In the genomic region with DNA sequence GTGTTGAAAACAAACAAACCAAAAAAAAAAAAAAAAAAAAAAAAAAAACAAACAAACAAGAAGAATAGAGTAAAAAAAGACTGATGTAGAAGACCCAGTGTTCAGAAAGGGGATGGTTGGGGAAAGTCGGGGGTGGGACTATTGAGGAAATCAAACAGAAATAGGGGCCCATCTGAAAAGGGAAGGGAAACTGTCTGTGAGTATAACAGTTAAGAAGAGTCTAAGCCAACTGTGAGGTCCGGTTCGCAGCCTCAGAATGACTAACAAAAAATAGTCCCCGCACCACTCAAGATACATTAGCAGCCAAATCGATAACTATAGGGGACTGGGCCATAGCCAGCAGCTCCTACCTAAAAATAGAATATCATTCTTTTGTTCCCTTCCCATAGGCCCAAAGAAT, we compare ENCODE assay signal across 27 mouse cellular contexts. TPM values are rescaled to one million over a fixed set of nuclear protein-coding genes. Genes with fewer than 3 reads are reported as not detected.
"Had no signal": no experiment of that assay in that cellular context is flagged by ENCODE, and none has a peak within 500 bp of the region (broad histone marks: within the 10 kb centered on the region; RNA-seq: fewer than 3 reads in every experiment).

No protein-coding gene starts in this region.

- H3K4me3 ChIP-seq: gastrocnemius, adult 2 months; heart, embryonic 10.5 days; heart, embryonic 12.5 days; hindbrain, embryonic 10.5 days; hindbrain, embryonic 12.5 days; kidney, embryonic 15.5 days; layer of hippocampus, adult 2 months; left cerebral cortex, adult 2 months; limb, embryonic 10.5 days; limb, embryonic 12.5 days had no signal

- H3K4me2 ChIP-seq: heart, embryonic 12.5 days; hindbrain, embryonic 12.5 days; hindbrain, embryonic 14.5 days; kidney, embryonic 15.5 days; limb, embryonic 12.5 days had no signal

- DNase-seq: gastrocnemius, adult 2 months; gastrocnemius, postnatal 14 days; gastrocnemius, postnatal 36 days; heart, adult 18-20 months; heart, postnatal 10 days; heart, postnatal 4 days; kidney, adult 11 months; kidney, adult 2 months; kidney, adult 9 months; kidney, postnatal 14 days; kidney, postnatal 4 days; liver had no signal

- H3K9me3 ChIP-seq: heart, embryonic 10.5 days; heart, embryonic 12.5 days; hindbrain, embryonic 10.5 days; hindbrain, embryonic 12.5 days; kidney, embryonic 15.5 days; limb, embryonic 10.5 days; limb, embryonic 12.5 days had no signal

- H3K4me1 ChIP-seq: heart, embryonic 10.5 days; heart, embryonic 12.5 days; hindbrain, embryonic 10.5 days; hindbrain, embryonic 12.5 days; kidney, embryonic 15.5 days; limb, embryonic 10.5 days; limb, embryonic 12.5 days had no signal

- H3K27me3 ChIP-seq: heart, embryonic 12.5 days; kidney, embryonic 15.5 days; limb, embryonic 12.5 days had no signal

- H3K36me3 ChIP-seq: heart, embryonic 10.5 days; heart, embryonic 12.5 days; hindbrain, embryonic 10.5 days; hindbrain, embryonic 12.5 days; kidney, embryonic 15.5 days; limb, embryonic 10.5 days; limb, embryonic 12.5 days had no signal

- ATAC-seq: hindbrain, postnatal 0 days; intestine, embryonic 16.5 days had no signal

- H3K27ac ChIP-seq: gastrocnemius, adult 2 months; heart, embryonic 10.5 days; hindbrain, embryonic 10.5 days; hindbrain, embryonic 12.5 days; hindbrain, embryonic 14.5 days; hindbrain, postnatal 0 days; kidney, embryonic 15.5 days; kidney, postnatal 0 days; layer of hippocampus, adult 2 months; left cerebral cortex, adult 2 months; limb, embryonic 10.5 days; limb, embryonic 12.5 days had no signal

- H3K9ac ChIP-seq: heart, embryonic 12.5 days; hindbrain, embryonic 12.5 days; hindbrain, embryonic 14.5 days; kidney, embryonic 15.5 days; limb, embryonic 12.5 days had no signal

RNA-seq across cellular contexts. Expression of a gene that starts 17.3 kb away (rescaled TPM):
- total RNA-seq: gastrocnemius, adult 2 months; gastrocnemius, postnatal 14 days; gastrocnemius, postnatal 36 days; heart, adult 18-20 months; heart, adult 8-10 months; heart, postnatal 10 days; heart, postnatal 25 days had no signal
